Mouse (Mus musculus): ENCODE measurements around the gene Stmnd1. TPM values are rescaled to one million over a fixed set of nuclear protein-coding genes. Genes with fewer than 3 reads are reported as not detected.
A peak's percentile ranks its signal among the peaks of the same experiment; 100 is the strongest.

The Stmnd1 gene
- polyA plus RNA-seq, 1 experiment from 2014 or later: 0.23 TPM

DNA sequence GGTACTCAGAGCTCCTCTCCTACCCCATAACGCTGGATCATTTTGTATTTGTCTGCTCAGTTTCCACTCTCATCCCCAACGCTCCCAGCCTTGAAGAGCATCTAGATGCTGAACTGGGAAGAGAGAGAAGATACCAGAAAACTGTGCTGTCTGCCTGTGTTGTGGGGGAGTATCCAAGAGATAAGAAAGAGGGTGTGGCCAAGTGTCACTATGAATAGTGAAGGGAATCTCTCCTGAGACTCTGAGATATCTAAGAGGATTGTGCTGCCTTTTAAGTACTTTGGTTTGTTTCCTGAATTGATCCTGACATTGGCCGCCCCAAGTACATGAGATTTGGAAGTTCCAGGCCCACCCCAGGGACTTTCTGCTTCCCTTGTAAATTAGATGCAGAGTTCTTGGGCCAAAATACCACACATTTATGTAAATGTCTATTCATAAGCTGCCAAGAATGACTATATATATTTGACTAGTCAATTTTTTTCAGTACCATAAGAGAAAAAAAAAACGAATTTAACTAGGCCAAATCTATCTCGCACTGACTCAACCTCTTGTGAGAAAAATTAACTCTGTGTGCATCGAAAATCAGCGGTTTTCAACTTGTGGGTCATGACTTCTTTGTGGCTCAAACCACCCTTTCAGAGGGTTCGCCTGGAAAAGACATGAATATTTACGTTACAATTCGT is 73.5 kb downstream of the Stmnd1 start:
- no peak overlapping the region for H3K4me3 ChIP-seq (ENCODE audit: low read length)
- H3K27me3 ChIP-seq (replicated peaks; ENCODE audit: control insufficient read depth, insufficient read depth, low read length): no peaks in the 10 kb centered on the region
- no peak overlapping the region for H3K9ac ChIP-seq (ENCODE audit: low read depth, low read length)
- H3K36me3 ChIP-seq (ENCODE audit: control insufficient read depth, insufficient read depth, low read length): no peaks in the 10 kb centered on the region
- H3K9me3 ChIP-seq (ENCODE audit: control insufficient read depth, low read length): no peaks in the 10 kb centered on the region
- H3K27ac ChIP-seq (ENCODE audit: low read depth, low read length): no peak overlapping the region
- 83% methylated on average over 10 of the region's 10 CpGs for WGBS
- no peak overlapping the region for H3K4me2 ChIP-seq (ENCODE audit: low read length)
- H3K4me1 ChIP-seq (ENCODE audit: control insufficient read depth, insufficient read depth, low read depth, low read length): peaks cover 4% of the 10 kb centered on the region
- ATAC-seq: no peak

DNA sequence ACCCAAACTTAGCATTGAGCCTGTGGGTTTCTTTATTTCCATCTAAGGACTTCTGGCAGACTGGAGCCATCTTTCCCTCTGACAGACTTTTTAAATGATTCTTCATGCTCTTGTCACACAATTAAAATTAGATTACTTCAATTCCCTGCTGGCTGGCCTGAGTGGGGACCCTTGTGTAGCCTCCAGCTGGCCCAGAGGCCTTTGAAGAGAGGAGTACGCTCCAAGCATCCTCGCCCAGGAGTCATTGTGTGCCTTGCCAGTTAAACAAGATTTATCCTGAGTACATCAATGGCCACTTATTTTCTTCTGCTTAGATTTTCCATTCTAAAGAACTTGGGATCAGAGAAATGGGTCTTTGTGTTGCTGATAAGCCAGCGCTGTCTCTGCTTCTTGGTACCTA is 76.1 kb downstream of the Stmnd1 start:
- H3K27ac ChIP-seq (ENCODE audit: low read depth, low read length): peak overlapping the region; percentile 70
- H3K9me3 ChIP-seq (ENCODE audit: control insufficient read depth, low read length): no peaks in the 10 kb centered on the region
- 35% methylated on average over 3 of the region's 3 CpGs for WGBS
- no peak overlapping the region for H3K4me3 ChIP-seq (ENCODE audit: low read length)
- H3K36me3 ChIP-seq (ENCODE audit: control insufficient read depth, insufficient read depth, low read length): no peaks in the 10 kb centered on the region
- H3K4me2 ChIP-seq (ENCODE audit: low read length): no peak overlapping the region
- H3K27me3 ChIP-seq (replicated peaks; ENCODE audit: control insufficient read depth, insufficient read depth, low read length): no peaks in the 10 kb centered on the region
- ATAC-seq: peak; percentile 89
- peaks cover 4% of the 10 kb centered on the region for H3K4me1 ChIP-seq (ENCODE audit: control insufficient read depth, insufficient read depth, low read depth, low read length)
- no peak overlapping the region for H3K9ac ChIP-seq (ENCODE audit: low read depth, low read length)

Other genes starting within 250 kb of the Stmnd1 start
- 2.4 and 2.8 TPM in 2 replicates for gene Rbm24, start 144.7 kb downstream of the Stmnd1 start, polyA plus RNA-seq (2015; fragmentation: Nextera tagmentation; extraction: Ambion mirVana)
- gene Cap2, start 228.1 kb downstream of the Stmnd1 start, polyA plus RNA-seq (2015; fragmentation: Nextera tagmentation; extraction: Ambion mirVana): 11.2 and 12.9 TPM in 2 replicates